Mouse (Mus musculus) intestine, embryonic 15.5 days (tissue): Measurements from ENCODE around the gene Bag5. TPM values are rescaled to one million over a fixed set of nuclear protein-coding genes. Genes with fewer than 3 reads are reported as not detected.

ENCODE experiments used
- polyA plus RNA-seq: library from polyadenylated mRNA; unstranded; fragments of >200 nt; fragmentation: Nextera tagmentation; extraction: Ambion mirVana; gene quantifications from 2 replicates; pipeline ENCODE4 v1.2.1, GENCODE M21; 2015

The Bag5 gene
- polyA plus RNA-seq, 1 experiment from 2014 or later, result 48.7 TPM

Other genes with a start within 250 kb of the Bag5 start
- gene Gm266, start 227.4 kb downstream of the Bag5 start, polyA plus RNA-seq, result 17.7 and 19.9 TPM in 2 replicates
- gene Eif5, start 175.2 kb downstream of the Bag5 start, polyA plus RNA-seq, result 574 and 692 TPM in 2 replicates
- 22.4 and 30.5 TPM in 2 replicates for gene Mark3, start 138.7 kb downstream of the Bag5 start, polyA plus RNA-seq
- 765 and 774 TPM in 2 replicates for gene Ckb, start 40.9 kb downstream of the Bag5 start, polyA plus RNA-seq
- gene Trmt61a, start 35.2 kb downstream of the Bag5 start, polyA plus RNA-seq, result 12.6 and 16.4 TPM in 2 replicates
- 50.1 and 51.8 TPM in 2 replicates for gene Apopt1, start within 50 bp of the Bag5 start, polyA plus RNA-seq
- gene Klc1, start 45.6 kb upstream of the Bag5 start, polyA plus RNA-seq, result 91.1 and 92.1 TPM in 2 replicates
- 8.9 and 9.9 TPM in 2 replicates for gene Xrcc3, start 100.6 kb upstream of the Bag5 start, polyA plus RNA-seq
- gene Zfyve21, start 100.9 kb upstream of the Bag5 start, polyA plus RNA-seq, result 183 and 191 TPM in 2 replicates
- gene Ppp1r13b, start 194.9 kb upstream of the Bag5 start, polyA plus RNA-seq, result 19.8 and 21.7 TPM in 2 replicates